Mouse (Mus musculus): ENCODE results near the gene Mybpc2.

The Mybpc2 gene

GRCm38 (mm10) chr7:44461503-44462217 is 62.8 kb downstream of the Mybpc2 start:
- no peak for DNase-seq

GRCm38 (mm10) chr7:44460767-44461502 is 63.5 kb downstream of the Mybpc2 start:
- no peak for DNase-seq

- no peak for DNase-seq
Measured at GRCm38 (mm10) chr7:44460067-44460466, 64.4 kb downstream of the Mybpc2 start.

- no peak for DNase-seq
Measured at GRCm38 (mm10) chr7:44456302-44456701, 68.2 kb downstream of the Mybpc2 start.

GRCm38 (mm10) chr7:44453256-44453655 is 71.2 kb downstream of the Mybpc2 start:
- DNase-seq: no peak

Measured in thymus, postnatal 14 days (tissue).